Mouse (Mus musculus) kidney, embryonic 14.5 days (tissue): ENCODE results near the gene Hint1. TPM values are rescaled to one million over a fixed set of nuclear protein-coding genes. Genes with fewer than 3 reads are reported as not detected.

Experiments used
- ATAC-seq: fragments of 200-750 bp; cut with Nextera tagmentation; 2 replicates; pipeline ENCODE4 v1.8.0; 2017; ENCODE audit warnings: moderate number of reproducible peaks, mild to moderate bottlenecking, moderate TSS enrichment, moderate library complexity; ENCODE audit not compliant: low FRiP score, low TSS enrichment
- H3K27ac ChIP-seq: fragments of 300-500 bp; sonication (generic); 2 replicates; pipeline ENCODE4 v1.5.1; 2014; ENCODE audit warnings: low read depth, mild to moderate bottlenecking, low read length, moderate library complexity, mixed read lengths
- H3K27me3 ChIP-seq: fragments of 300-500 bp; sonication (generic); 2 replicates; pipeline ENCODE4 v1.6.1; 2014; ENCODE audit warnings: mild to moderate bottlenecking, low read length; ENCODE audit not compliant: control insufficient read depth, insufficient read depth
- H3K36me3 ChIP-seq: fragments of 300-500 bp; sonication (generic); 2 replicates; pipeline ENCODE4 v1.6.1; 2014; ENCODE audit warnings: low read length, mixed read lengths; ENCODE audit not compliant: control insufficient read depth, insufficient read depth
- H3K4me1 ChIP-seq: fragments of 300-500 bp; sonication (generic); 2 replicates; pipeline ENCODE4 v1.6.1; 2014; ENCODE audit warnings: low read length, mixed read lengths; ENCODE audit not compliant: control insufficient read depth, insufficient read depth
- H3K4me2 ChIP-seq: fragments of 300-500 bp; sonication (generic); replicated peaks from 2 replicates; pipeline ENCODE4 v1.6.1; 2014; ENCODE audit warnings: low read depth, mild to moderate bottlenecking, low read length
- H3K4me3 ChIP-seq: fragments of 300-500 bp; sonication (generic); 2 replicates; pipeline ENCODE4 v1.5.1; 2014; ENCODE audit warnings: mild to moderate bottlenecking, low read length
- H3K9ac ChIP-seq: fragments of 300-500 bp; sonication (generic); 2 replicates; pipeline ENCODE4 v1.6.1; 2014; ENCODE audit warnings: low read depth, mild to moderate bottlenecking, low read length, moderate library complexity
- H3K9me3 ChIP-seq: fragments of 300-500 bp; sonication (generic); 2 replicates; pipeline ENCODE4 v1.6.1; 2016; ENCODE audit warnings: low read length; ENCODE audit not compliant: control insufficient read depth
- WGBS: fragments of 180-500 bp; shearing (Covaris S2); extraction: QIAGEN DNeasy Blood & Tissue Kit; methylation state at CpG from one replicate; pipeline ENCODE4 v1.1.7; 2014; 5-methylcytosine and 5-hydroxymethylcytosine counted together
- polyA plus RNA-seq: library from polyadenylated mRNA; unstranded; fragments of >200 nt; fragmentation: Nextera tagmentation; extraction: Ambion mirVana; gene quantifications from 2 replicates; pipeline ENCODE4 v1.2.1, GENCODE M21; 2014

The Hint1 gene
- 720 and 912 TPM in 2 replicates for polyA plus RNA-seq

- H3K4me3 ChIP-seq: peak within 1 kb of the TSS; percentile 93
- peaks cover 23% of the 10 kb centered on the region for H3K36me3 ChIP-seq
- WGBS: under 1% methylated on average over 107 of the region's 107 CpGs
- peak; percentile 79 for ATAC-seq
- H3K27me3 ChIP-seq: no peaks in the 10 kb centered on the region
- H3K9ac ChIP-seq: peak within 1 kb of the TSS; percentile 99
- peaks cover 19% of the 10 kb centered on the region for H3K4me1 ChIP-seq
- no peaks in the 10 kb centered on the region for H3K9me3 ChIP-seq
- H3K27ac ChIP-seq: peak within 1 kb of the TSS; percentile 93
- H3K4me2 ChIP-seq: peak within 1 kb of the TSS; percentile 62
Measured at GRCm38 (mm10) chr11:54866119-54867048, at the start of gene Hint1. Gene Hint1 (plus strand): TSS chr11:54866383.

- Histone ChIP-seq H3K9ac (no peak overlapping the region), H3K4me1 (no peaks in the 10 kb centered on the region), H3K4me3 (no peak overlapping the region), H3K9me3 (no peaks in the 10 kb centered on the region), H3K36me3 (no peaks in the 10 kb centered on the region), H3K4me2 (no peak overlapping the region), H3K27me3 (no peaks in the 10 kb centered on the region), H3K27ac (no peak overlapping the region)
- WGBS: 78% methylated on average over 4 of the region's 4 CpGs
- ATAC-seq: no peak
Measured at GRCm38 (mm10) chr11:54817449-54817848, 48.7 kb upstream of the Hint1 start.

DNA sequence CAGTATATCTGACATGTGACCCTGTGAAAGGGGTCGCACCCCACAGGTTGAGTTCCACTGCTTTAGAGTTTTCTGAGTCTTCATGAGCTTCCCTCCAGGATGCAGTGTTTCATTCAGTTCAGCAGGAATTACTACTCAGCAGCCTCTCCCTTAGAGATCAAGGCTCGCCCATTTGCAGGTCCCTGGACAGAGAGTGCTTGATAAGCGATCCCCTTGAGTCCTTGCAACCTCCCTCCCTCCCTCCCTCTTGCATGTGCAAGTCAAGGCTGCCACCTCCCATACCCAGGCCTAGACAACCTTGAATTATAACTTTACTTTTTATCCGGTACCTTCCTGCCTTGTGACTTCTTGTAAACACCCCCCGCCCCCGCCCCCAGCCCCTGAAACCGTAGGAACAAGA, 46.7 kb upstream of the Hint1 start:
- no peak for ATAC-seq
- H3K4me2 ChIP-seq: no peak overlapping the region
- no peaks in the 10 kb centered on the region for H3K4me1 ChIP-seq
- no peak overlapping the region for H3K27ac ChIP-seq
- no peak overlapping the region for H3K4me3 ChIP-seq
- no peaks in the 10 kb centered on the region for H3K9me3 ChIP-seq
- no peaks in the 10 kb centered on the region for H3K27me3 ChIP-seq
- WGBS: 60% methylated on average over 7 of the region's 7 CpGs
- no peak overlapping the region for H3K9ac ChIP-seq
- H3K36me3 ChIP-seq: no peaks in the 10 kb centered on the region

- no peak for ATAC-seq
- 80% methylated on average over 4 of the region's 4 CpGs for WGBS
- Histone ChIP-seq H3K9ac (no peak overlapping the region), H3K4me3 (no peak overlapping the region), H3K36me3 (no peaks in the 10 kb centered on the region), H3K9me3 (no peaks in the 10 kb centered on the region), H3K27me3 (no peaks in the 10 kb centered on the region), H3K4me2 (no peak overlapping the region), H3K27ac (no peak overlapping the region), H3K4me1 (no peaks in the 10 kb centered on the region)
Measured at GRCm38 (mm10) chr11:54823467-54823866, 42.7 kb upstream of the Hint1 start.

DNA sequence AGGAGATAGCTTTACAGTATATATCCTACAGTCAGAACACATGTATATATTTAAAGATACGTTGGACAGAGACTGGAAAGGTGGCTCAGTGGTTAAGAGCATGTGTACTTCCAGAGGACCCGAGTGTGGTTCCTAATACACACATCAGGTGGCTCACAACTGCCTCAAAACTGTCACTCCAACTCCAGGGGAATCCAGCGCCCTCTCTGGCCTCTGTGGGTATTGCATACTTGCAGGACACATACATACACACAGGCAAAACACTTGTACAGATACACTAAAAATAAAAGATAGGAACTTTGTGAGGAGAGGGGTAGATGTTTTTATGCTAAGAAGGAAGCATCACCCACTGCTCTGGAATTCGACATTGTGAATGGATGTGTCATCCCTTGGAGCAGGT, 40.4 kb upstream of the Hint1 start:
- H3K27ac ChIP-seq: no peak overlapping the region
- WGBS: 75% methylated on average over 4 of the region's 4 CpGs
- H3K9me3 ChIP-seq: no peaks in the 10 kb centered on the region
- H3K36me3 ChIP-seq: no peaks in the 10 kb centered on the region
- no peaks in the 10 kb centered on the region for H3K4me1 ChIP-seq
- H3K4me3 ChIP-seq: no peak overlapping the region
- H3K9ac ChIP-seq: no peak overlapping the region
- ATAC-seq: no peak
- H3K27me3 ChIP-seq: no peaks in the 10 kb centered on the region
- H3K4me2 ChIP-seq: no peak overlapping the region

- H3K4me2 ChIP-seq: no peak overlapping the region
- no peak; the same call in 1 of the 2 replicates for ATAC-seq
- no peaks in the 10 kb centered on the region for H3K4me1 ChIP-seq
- no peak overlapping the region for H3K27ac ChIP-seq
- no peak overlapping the region for H3K4me3 ChIP-seq
- no peaks in the 10 kb centered on the region for H3K9me3 ChIP-seq
- no peaks in the 10 kb centered on the region for H3K36me3 ChIP-seq
- WGBS: 68% methylated on average over 8 of the region's 8 CpGs
- no peaks in the 10 kb centered on the region for H3K27me3 ChIP-seq
- no peak overlapping the region for H3K9ac ChIP-seq
Measured at GRCm38 (mm10) chr11:54826819-54827218, 39.4 kb upstream of the Hint1 start.

DNA sequence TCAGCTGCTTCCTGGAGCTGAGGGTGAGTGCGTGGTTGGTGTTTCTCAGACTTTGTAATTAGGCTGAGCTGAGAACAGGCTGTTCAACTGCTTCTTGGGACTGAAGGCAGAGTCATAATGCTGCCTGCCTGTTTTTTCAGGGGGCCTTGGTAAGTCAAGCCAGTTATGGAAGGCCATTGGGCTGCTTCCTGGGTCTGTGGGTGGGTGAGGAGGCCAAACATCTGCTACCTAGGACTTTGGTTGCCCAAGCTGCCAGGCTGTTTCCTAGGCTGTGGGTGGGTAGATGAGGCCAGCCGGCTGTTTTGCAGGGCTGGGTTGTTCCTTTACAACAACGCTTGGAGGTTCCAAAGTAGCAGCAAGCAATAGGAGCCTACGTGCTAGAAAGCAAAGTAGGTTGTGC, 32.4 kb upstream of the Hint1 start:
- no peak overlapping the region for H3K9ac ChIP-seq
- H3K36me3 ChIP-seq: no peaks in the 10 kb centered on the region
- no peaks in the 10 kb centered on the region for H3K4me1 ChIP-seq
- no peaks in the 10 kb centered on the region for H3K27me3 ChIP-seq
- no peak overlapping the region for H3K4me3 ChIP-seq
- no peak overlapping the region for H3K27ac ChIP-seq
- H3K9me3 ChIP-seq: no peaks in the 10 kb centered on the region
- 95% methylated on average over 4 of the region's 4 CpGs for WGBS
- H3K4me2 ChIP-seq: no peak overlapping the region
- no peak for ATAC-seq

GRCm38 (mm10) chr11:54834596-54834995, 31.6 kb upstream of the Hint1 start:
- H3K9ac ChIP-seq: no peak overlapping the region

DNA sequence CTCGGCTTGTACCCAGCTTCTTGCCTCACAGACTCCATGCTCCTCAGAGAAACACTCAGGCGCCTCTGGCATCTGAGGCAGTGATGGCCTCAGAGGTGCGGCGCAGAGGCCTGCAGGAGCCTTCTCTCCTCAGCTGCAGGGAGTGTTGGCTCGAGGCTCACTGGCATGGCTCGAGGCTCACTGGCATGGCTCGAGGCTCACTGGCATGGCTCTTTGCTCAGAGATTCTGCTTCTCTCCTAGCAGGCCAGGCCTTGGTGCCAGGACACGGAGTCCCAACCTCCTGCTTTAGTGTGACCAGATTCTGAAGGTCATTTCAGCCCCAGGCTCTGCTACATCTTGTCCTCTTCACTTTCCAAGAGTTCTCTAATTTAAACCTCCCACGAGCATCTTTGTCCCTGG, 30.1 kb upstream of the Hint1 start:
- 84% methylated on average over 9 of the region's 9 CpGs for WGBS
- Histone ChIP-seq H3K4me3 (no peak overlapping the region), H3K27ac (no peak overlapping the region), H3K27me3 (no peaks in the 10 kb centered on the region), H3K9me3 (no peaks in the 10 kb centered on the region), H3K9ac (no peak overlapping the region), H3K4me1 (no peaks in the 10 kb centered on the region), H3K4me2 (no peak overlapping the region), H3K36me3 (no peaks in the 10 kb centered on the region)
- ATAC-seq: no peak

More at GRCm38 (mm10) chr11:54834596-54834995, 31.6 kb upstream of the Hint1 start:
- H3K4me2 ChIP-seq: no peak overlapping the region
- H3K9me3 ChIP-seq: no peaks in the 10 kb centered on the region
- no peak overlapping the region for H3K4me3 ChIP-seq
- H3K27me3 ChIP-seq: no peaks in the 10 kb centered on the region
- no peaks in the 10 kb centered on the region for H3K36me3 ChIP-seq
- ATAC-seq: no peak
- H3K27ac ChIP-seq: no peak overlapping the region
- H3K4me1 ChIP-seq: no peaks in the 10 kb centered on the region
- WGBS: 69% methylated on average over 2 of the region's 2 CpGs
